Mouse (Mus musculus) gastrocnemius, postnatal 10 days (tissue): ENCODE results near the gene Tacr1. TPM values are rescaled to one million over a fixed set of nuclear protein-coding genes. Genes with fewer than 3 reads are reported as not detected.

Experiments
- DNase-seq: peaks from one replicate; pipeline ENCODE4 v3.0.0; 2021; ENCODE audit warnings: mixed read lengths
- total RNA-seq, 2 experiments: library from RNA; stranded (reverse); gene quantifications; 2 replicates each; pipeline ENCODE4 v1.2.3; 2021

The Tacr1 gene
- total RNA-seq, 2 experiments from 2014 or later: 0.09 TPM; not detected in 1

DNA sequence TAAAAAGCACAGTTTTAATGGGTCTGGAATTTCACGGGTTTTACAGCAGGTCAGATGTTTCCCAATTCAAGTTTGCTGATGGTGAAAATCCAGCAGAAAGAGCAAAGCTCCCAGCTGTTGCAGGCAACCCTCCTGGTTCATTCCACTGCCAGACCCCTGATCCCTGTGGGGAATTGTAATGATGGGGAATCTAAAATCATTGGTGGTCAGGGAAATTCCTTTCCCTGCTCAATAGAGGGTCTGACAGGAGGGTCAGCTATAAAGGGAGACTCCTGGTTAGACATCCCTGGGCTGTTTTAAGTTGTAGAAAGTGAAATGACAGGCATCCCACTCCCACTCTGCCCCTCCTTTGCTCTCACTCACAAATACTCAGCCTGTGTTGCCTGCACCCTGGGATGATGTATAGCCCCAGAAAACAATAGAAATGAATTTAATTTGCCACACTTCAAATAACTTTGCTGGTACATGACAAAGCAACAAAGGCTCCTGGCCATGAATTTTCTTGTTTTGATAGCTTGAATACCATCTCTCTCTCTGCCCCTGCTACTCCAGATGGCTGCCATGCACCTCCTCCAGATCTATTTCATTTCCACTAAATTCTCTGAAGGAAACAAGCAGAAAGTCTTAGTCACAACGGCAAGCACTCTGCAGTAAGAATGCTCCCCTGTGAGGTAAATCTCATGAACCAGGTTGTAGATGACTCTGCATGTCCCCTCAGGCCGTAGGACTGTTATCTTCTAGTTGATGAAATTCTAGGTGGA, 123.2 kb downstream of the Tacr1 start:
- no peak for DNase-seq

DNA sequence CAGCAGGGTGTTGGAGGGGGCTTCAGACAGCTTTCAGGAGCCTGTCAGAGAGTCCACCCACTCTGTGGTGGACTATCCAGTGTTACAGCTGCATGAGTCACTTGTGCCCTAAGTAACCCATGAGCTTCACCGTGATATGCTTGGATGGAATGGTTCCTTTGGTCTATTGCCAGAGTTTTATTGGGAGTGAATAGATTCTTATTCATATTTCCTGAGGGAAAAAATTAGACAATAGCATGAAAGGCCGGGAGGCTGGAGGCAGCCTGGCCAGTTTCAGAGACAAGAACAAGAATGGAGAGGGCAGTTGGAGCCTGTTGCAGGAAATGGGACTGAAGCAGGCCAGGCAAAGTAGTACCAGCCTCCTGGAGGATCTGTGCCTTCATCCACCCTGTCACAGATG, 126.5 kb downstream of the Tacr1 start:
- DNase-seq: no peak

DNA sequence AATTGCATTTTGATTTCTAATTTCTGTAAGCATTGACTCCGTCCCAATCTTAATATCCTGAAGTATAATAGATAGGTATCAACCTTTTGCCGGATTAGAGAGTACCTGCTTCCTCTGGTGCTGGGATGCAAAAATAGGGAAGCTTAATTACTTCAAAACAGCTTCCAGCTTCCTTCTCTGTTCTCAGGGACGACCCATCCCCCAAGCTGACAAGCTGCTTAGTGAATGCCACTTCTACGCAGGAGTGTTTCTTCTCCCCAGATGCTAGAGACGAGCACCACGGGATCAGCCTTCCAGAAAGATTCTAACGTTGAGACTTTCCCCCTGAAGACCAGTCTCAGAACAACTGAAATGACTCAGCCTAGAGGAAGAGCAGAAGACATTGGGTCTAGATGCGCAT, 134.5 kb downstream of the Tacr1 start:
- DNase-seq: no peak

DNA sequence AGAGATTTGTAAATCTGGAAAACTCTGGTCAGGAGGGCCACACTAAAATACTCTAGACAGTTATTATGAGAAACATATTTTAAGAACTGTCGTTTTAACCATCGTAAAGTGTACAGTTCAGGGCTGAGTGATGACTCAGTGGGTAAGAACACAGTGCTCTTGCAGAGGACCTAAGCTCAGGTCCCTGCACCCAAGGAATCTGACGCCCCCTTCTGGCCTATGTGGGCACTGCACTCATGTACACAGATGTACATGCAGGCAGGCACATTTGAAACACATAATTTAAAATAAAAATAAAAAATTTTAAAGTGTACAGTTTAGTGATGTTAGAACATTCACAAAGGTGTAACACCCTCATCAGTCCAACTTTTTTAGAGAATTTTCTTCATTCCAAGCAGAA, 147.1 kb downstream of the Tacr1 start:
- no peak for DNase-seq

- no peak for DNase-seq
These were observed 173.3 kb downstream of the Tacr1 start for GRCm38 (mm10) chr6:82575445-82575844.

DNA sequence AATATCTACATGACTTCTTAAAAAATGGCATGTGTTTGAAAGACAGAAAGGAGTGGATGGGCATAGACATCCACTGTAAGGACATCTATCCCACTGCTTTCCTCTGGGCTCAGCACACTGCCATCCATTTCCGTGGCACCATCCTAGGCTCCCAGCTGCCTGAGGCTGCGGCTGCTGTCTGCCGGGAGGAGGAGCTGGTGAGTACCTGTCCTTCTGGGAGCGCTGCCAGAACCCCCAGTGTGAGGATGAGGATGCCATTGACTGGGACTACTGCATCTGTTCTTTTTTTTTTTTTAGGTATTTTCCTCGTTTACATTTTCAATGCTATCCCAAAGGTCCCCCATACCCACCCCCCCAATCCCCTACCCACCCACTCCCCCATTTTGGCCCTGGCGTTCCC, 183.3 kb downstream of the Tacr1 start:
- DNase-seq: no peak

DNA sequence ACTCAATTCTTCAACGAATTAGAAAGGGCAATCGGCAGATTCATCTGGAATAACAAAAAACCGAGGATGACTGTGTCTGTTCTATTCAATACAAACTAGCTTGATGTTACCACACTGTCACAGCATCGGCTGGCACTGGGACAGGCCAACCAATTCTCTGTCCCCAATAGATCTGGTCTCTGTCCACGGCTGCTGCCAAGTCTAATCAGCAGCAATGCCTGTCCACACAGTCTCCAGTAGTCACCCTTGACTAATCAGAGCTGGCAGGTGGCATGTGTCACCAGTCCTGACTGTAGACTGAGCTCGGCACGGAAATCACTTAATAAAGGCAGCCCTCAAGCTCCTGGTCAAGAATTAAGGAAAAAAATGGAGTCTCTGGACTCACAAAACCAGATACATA, 187.3 kb downstream of the Tacr1 start:
- no peak for DNase-seq

DNA sequence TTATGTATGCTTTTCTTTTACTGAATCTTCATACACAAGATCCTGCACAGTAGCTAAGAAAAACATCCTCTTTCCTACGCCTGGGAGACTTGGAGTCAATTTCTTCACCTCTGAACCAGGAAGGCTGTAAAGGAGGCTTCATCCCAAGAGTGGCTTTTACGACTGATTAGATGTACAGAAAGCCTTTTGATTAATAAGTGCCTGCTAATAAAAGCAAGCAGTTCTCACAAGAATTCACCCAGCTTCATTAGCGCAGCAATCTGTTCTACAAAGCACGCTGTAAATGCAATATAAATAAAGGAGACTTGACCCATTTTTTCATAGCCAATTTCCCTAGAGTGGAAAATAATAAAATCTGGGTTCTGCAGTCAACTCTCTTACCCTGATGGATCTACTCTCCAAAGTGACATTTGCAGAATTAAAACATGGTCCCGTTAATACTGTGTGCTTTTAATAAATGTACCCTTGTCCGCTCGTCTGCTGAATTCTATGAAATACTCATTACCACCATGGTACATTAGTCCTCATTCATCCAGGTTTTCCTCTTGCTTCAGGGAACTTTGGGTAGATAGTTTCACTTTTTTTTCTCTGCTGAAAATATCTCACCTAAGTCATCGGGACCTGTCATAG, 193.4 kb downstream of the Tacr1 start:
- DNase-seq: no peak

GRCm38 (mm10) chr6:82603228-82603627, 201.1 kb downstream of the Tacr1 start:
- DNase-seq: no peak

GRCm38 (mm10) chr6:82603665-82604064, 201.5 kb downstream of the Tacr1 start:
- peak; percentile 17 for DNase-seq

- DNase-seq: no peak
These were observed 202.7 kb downstream of the Tacr1 start for GRCm38 (mm10) chr6:82604791-82605190.

GRCm38 (mm10) chr6:82608756-82609155, 206.6 kb downstream of the Tacr1 start:
- DNase-seq: no peak

GRCm38 (mm10) chr6:82609339-82609926, 207.3 kb downstream of the Tacr1 start:
- DNase-seq: no peak
